Mouse (Mus musculus): Measurements from ENCODE around the gene Cfap157. TPM values are rescaled to one million over a fixed set of nuclear protein-coding genes. Genes with fewer than 3 reads are reported as not detected.
A peak's percentile ranks its signal among the peaks of the same experiment; 100 is the strongest.

The Cfap157 gene
- polyA plus RNA-seq, 1 experiment from 2014 or later: 1.1 TPM

- H3K4me1 ChIP-seq: peaks cover 17% of the 10 kb centered on the region
- peak; percentile 27 for ATAC-seq (ENCODE audit: borderline replicate concordance, extremely low read depth, low FRiP score, low TSS enrichment)
- H3K9ac ChIP-seq: no peak overlapping the region
- H3K36me3 ChIP-seq: peaks cover 10% of the 10 kb centered on the region; the same call in 1 of the 2 replicates
- no peaks in the 10 kb centered on the region for H3K9me3 ChIP-seq
- H3K4me3 ChIP-seq: no peak overlapping the region
- peak overlapping the region; percentile 77 for H3K4me2 ChIP-seq
- H3K27ac ChIP-seq: no peak overlapping the region
- peaks cover 31% of the 10 kb centered on the region for H3K27me3 ChIP-seq
- WGBS: 29% methylated on average over 18 of the region's 18 CpGs
Observed at GRCm38 (mm10) chr2:32742173-32742531, 42.1 kb downstream of the Cfap157 start.

GRCm38 (mm10) chr2:32741273-32742172 lies 42.7 kb downstream of the Cfap157 start:
- Histone ChIP-seq H3K4me3 (peak overlapping the region; percentile 42), H3K4me1 (peaks cover 17% of the 10 kb centered on the region), H3K27me3 (peaks cover 31% of the 10 kb centered on the region), H3K4me2 (peak overlapping the region; percentile 77), H3K36me3 (peaks cover 10% of the 10 kb centered on the region; the same call in 1 of the 2 replicates), H3K9me3 (no peaks in the 10 kb centered on the region), H3K27ac (no peak overlapping the region), H3K9ac (peak overlapping the region; percentile 32; the same call in 1 of the 2 replicates)
- peak; percentile 40 for ATAC-seq (ENCODE audit: borderline replicate concordance, extremely low read depth, low FRiP score, low TSS enrichment)
- WGBS: 7% methylated on average over 54 of the region's 58 CpGs

DNA sequence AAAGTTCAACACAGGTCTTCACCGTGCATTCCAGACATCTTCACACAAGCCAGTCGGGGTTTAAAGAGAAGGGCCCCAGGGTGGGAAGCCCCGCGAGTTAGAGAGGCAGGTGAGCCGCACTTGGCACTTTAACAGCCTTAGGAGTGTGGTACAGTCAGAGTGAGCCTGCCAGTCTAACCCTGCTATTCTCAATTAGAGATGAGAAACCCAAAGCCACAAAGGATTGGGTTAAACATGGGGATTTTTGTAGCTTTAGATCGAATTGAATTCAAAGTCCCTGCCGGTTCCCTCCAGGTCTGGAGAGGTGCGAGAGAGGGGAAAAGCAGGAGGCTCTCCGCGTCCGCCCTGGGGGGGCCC lies 43.3 kb downstream of the Cfap157 start, which contains the start of gene 6330409D20Rik:
TSS of gene 6330409D20Rik (minus strand) at position 101 of the 357 bp plus-strand sequence.
- peaks cover 6% of the 10 kb centered on the region; the same call in 1 of the 2 replicates for H3K36me3 ChIP-seq
- H3K4me3 ChIP-seq: peak within 1 kb of the TSS; percentile 42
- 9% methylated on average over 11 of the region's 11 CpGs for WGBS
- no peaks in the 10 kb centered on the region for H3K9me3 ChIP-seq
- ATAC-seq (ENCODE audit: borderline replicate concordance, extremely low read depth, low FRiP score, low TSS enrichment): no peak
- peak within 1 kb of the TSS; percentile 77 for H3K4me2 ChIP-seq
- no peak within 1 kb of the TSS for H3K27ac ChIP-seq
- peaks cover 20% of the 10 kb centered on the region for H3K4me1 ChIP-seq
- peak within 1 kb of the TSS; percentile 32; the same call in 1 of the 2 replicates for H3K9ac ChIP-seq
- H3K27me3 ChIP-seq: peaks cover 31% of the 10 kb centered on the region

DNA sequence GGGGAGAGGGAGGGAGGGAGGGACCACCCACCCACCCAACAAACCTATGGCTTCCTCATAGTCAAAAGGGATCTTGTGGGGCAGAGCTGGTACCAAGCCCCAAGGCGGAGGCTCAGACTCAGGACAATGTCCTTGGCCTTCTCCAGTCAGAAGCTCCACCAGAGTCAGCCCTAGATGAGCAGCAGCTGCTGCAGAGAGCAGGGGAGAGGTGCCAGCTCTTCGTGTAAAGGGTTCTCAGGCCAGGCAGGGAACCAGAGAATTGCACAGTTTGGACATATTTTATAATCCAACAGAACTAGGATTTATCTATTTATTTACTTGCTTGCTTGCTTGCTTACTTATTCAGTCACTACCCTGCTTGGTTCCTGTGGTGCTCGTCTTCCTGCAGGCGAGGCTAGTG lies 44.9 kb downstream of the Cfap157 start:
- ATAC-seq (ENCODE audit: borderline replicate concordance, extremely low read depth, low FRiP score, low TSS enrichment): no peak
- H3K4me2 ChIP-seq: no peak overlapping the region
- H3K27ac ChIP-seq: no peak overlapping the region
- H3K9me3 ChIP-seq: no peaks in the 10 kb centered on the region
- peaks cover 29% of the 10 kb centered on the region for H3K4me1 ChIP-seq
- peaks cover 31% of the 10 kb centered on the region for H3K27me3 ChIP-seq
- no peak overlapping the region for H3K4me3 ChIP-seq
- H3K36me3 ChIP-seq: no peaks in the 10 kb centered on the region
- H3K9ac ChIP-seq: no peak overlapping the region
- WGBS: 70% methylated on average over 4 of the region's 4 CpGs

DNA sequence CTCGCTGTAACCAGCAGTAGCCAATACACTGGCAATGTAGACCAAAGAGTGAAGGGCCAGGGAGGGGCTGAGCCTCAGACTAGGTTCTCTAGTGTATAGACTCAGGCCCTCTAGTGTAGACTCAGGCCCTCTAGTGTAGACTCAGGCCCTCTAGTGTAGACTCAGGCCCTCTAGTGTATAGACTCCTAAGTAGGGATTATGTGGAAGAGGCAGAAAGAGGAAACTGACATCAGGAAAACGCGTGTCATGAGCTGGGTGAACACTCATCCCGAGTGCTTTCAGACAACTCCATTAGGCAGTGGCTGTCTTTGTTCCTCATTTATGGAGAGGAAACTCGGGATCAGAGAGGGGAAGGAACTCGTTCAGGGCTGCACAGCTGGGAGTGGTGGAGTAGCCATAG lies 47.2 kb downstream of the Cfap157 start:
- no peak overlapping the region for H3K27ac ChIP-seq
- no peak for ATAC-seq (ENCODE audit: borderline replicate concordance, extremely low read depth, low FRiP score, low TSS enrichment)
- H3K9me3 ChIP-seq: no peaks in the 10 kb centered on the region
- H3K4me2 ChIP-seq: no peak overlapping the region
- no peak overlapping the region for H3K9ac ChIP-seq
- H3K4me1 ChIP-seq: peaks cover 33% of the 10 kb centered on the region
- 43% methylated on average over 6 of the region's 6 CpGs for WGBS
- peaks cover 20% of the 10 kb centered on the region for H3K27me3 ChIP-seq
- H3K4me3 ChIP-seq: no peak overlapping the region
- H3K36me3 ChIP-seq: no peaks in the 10 kb centered on the region

DNA sequence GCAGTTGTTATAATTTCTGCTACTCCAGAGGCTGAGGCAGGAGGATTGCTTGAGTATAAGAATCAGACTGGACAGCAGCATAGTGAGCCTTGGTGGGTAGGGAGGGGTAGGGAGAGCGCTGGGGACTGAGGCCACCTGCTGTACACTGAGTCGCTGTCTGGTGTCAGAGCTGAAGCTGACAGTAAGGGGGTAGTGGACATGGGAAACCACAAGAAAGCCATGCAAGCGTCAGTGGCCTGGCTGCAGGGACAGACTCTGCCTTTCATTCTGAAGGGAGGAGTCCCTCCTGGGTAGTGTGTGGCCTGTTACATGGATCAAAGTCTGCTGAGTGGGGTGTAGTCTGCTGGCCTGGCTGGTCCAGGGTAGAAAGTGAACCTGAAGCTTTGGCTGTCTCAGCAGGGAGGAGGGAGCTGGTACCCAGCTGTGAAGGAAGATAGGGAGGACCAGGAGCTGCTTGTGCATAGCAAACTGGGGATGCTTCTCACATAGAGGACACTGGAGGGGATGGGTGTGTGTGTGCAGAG lies 47.9 kb downstream of the Cfap157 start:
- H3K27me3 ChIP-seq: peaks cover 14% of the 10 kb centered on the region
- H3K9me3 ChIP-seq: no peaks in the 10 kb centered on the region
- no peaks in the 10 kb centered on the region for H3K36me3 ChIP-seq
- WGBS: 38% methylated on average over 3 of the region's 3 CpGs
- H3K4me2 ChIP-seq: no peak overlapping the region
- peaks cover 31% of the 10 kb centered on the region for H3K4me1 ChIP-seq
- H3K4me3 ChIP-seq: no peak overlapping the region
- no peak for ATAC-seq (ENCODE audit: borderline replicate concordance, extremely low read depth, low FRiP score, low TSS enrichment)
- no peak overlapping the region for H3K9ac ChIP-seq
- H3K27ac ChIP-seq: 0 out of 2 replicates have a peak overlapping the region, but pooled peaks have one; percentile 69

GRCm38 (mm10) chr2:32734933-32735332 lies 49.3 kb downstream of the Cfap157 start:
- Histone ChIP-seq H3K27me3 (no peaks in the 10 kb centered on the region), H3K4me2 (peak overlapping the region; percentile 28; the same call in 1 of the 2 replicates), H3K4me1 (peaks cover 34% of the 10 kb centered on the region), H3K9me3 (no peaks in the 10 kb centered on the region), H3K9ac (no peak overlapping the region), H3K27ac (peak overlapping the region; percentile 69), H3K36me3 (no peaks in the 10 kb centered on the region), H3K4me3 (no peak overlapping the region)
- ATAC-seq (ENCODE audit: borderline replicate concordance, extremely low read depth, low FRiP score, low TSS enrichment): peak; percentile 49
- 36% methylated on average over 4 of the region's 4 CpGs for WGBS

- no peaks in the 10 kb centered on the region for H3K36me3 ChIP-seq
- ATAC-seq (ENCODE audit: borderline replicate concordance, extremely low read depth, low FRiP score, low TSS enrichment): 0 out of 2 replicates have a peak, but pooled peaks have one; percentile 17
- H3K4me2 ChIP-seq: 0 out of 2 replicates have a peak overlapping the region, but pooled peaks have one; percentile 28
- no peaks in the 10 kb centered on the region for H3K9me3 ChIP-seq
- no peak overlapping the region for H3K4me3 ChIP-seq
- peak overlapping the region; percentile 69 for H3K27ac ChIP-seq
- H3K27me3 ChIP-seq: no peaks in the 10 kb centered on the region
- WGBS: 31% methylated on average over 4 of the region's 4 CpGs
- no peak overlapping the region for H3K9ac ChIP-seq
- H3K4me1 ChIP-seq: peaks cover 34% of the 10 kb centered on the region
Observed at GRCm38 (mm10) chr2:32734480-32734879, 49.7 kb downstream of the Cfap157 start.

- peaks cover 36% of the 10 kb centered on the region for H3K4me1 ChIP-seq
- H3K9ac ChIP-seq: no peak overlapping the region
- H3K4me2 ChIP-seq: no peak overlapping the region
- no peaks in the 10 kb centered on the region for H3K27me3 ChIP-seq
- no peaks in the 10 kb centered on the region for H3K36me3 ChIP-seq
- WGBS: 70% methylated on average over 6 of the region's 6 CpGs
- no peaks in the 10 kb centered on the region for H3K9me3 ChIP-seq
- H3K27ac ChIP-seq: no peak overlapping the region
- no peak for ATAC-seq (ENCODE audit: borderline replicate concordance, extremely low read depth, low FRiP score, low TSS enrichment)
- no peak overlapping the region for H3K4me3 ChIP-seq
Observed at GRCm38 (mm10) chr2:32732695-32733094, 51.5 kb downstream of the Cfap157 start.

GRCm38 (mm10) chr2:32731911-32732310 lies 52.3 kb downstream of the Cfap157 start:
- no peaks in the 10 kb centered on the region for H3K27me3 ChIP-seq
- H3K4me1 ChIP-seq: peaks cover 42% of the 10 kb centered on the region
- no peaks in the 10 kb centered on the region for H3K9me3 ChIP-seq
- H3K9ac ChIP-seq: no peak overlapping the region
- peak overlapping the region; percentile 7; the same call in 1 of the 2 replicates for H3K4me2 ChIP-seq
- no peak overlapping the region for H3K4me3 ChIP-seq
- WGBS: 59% methylated on average over 4 of the region's 4 CpGs
- H3K36me3 ChIP-seq: no peaks in the 10 kb centered on the region
- H3K27ac ChIP-seq: peak overlapping the region; percentile 54
- no peak for ATAC-seq (ENCODE audit: borderline replicate concordance, extremely low read depth, low FRiP score, low TSS enrichment)

DNA sequence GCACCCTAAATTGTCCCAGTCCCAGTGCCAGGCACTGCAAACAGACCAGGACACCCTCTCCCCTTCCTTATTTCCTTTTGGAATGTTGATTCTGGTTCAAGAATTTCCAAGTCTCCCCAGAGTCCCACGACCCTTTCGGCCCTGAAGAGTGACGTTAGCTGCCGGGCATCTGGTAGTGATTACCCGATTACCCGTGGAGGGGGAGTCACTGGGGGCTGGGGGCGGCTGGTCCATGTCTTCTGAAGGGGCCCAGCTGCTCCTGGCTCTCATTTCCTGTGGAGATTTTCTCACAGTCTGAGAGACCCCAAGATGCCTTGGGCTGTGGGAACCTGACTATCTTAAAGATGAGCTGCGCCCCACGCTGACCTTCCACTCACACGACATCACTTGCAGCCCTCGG lies 53.4 kb downstream of the Cfap157 start:
- H3K9me3 ChIP-seq: no peaks in the 10 kb centered on the region
- 14% methylated on average over 11 of the region's 11 CpGs for WGBS
- peak; percentile 16; the same call in 1 of the 2 replicates for ATAC-seq (ENCODE audit: borderline replicate concordance, extremely low read depth, low FRiP score, low TSS enrichment)
- H3K4me2 ChIP-seq: peak overlapping the region; percentile 61
- peak overlapping the region; percentile 2; the same call in 1 of the 2 replicates for H3K4me3 ChIP-seq
- peak overlapping the region; percentile 54 for H3K27ac ChIP-seq
- no peaks in the 10 kb centered on the region for H3K36me3 ChIP-seq
- no peaks in the 10 kb centered on the region for H3K27me3 ChIP-seq
- H3K9ac ChIP-seq: no peak overlapping the region
- peaks cover 39% of the 10 kb centered on the region for H3K4me1 ChIP-seq

GRCm38 (mm10) chr2:32729547-32729946 lies 54.7 kb downstream of the Cfap157 start:
- Histone ChIP-seq H3K27me3 (no peaks in the 10 kb centered on the region), H3K36me3 (no peaks in the 10 kb centered on the region), H3K4me2 (peak overlapping the region; percentile 61), H3K4me1 (peaks cover 40% of the 10 kb centered on the region), H3K27ac (peak overlapping the region; percentile 54; the same call in 1 of the 2 replicates), H3K9me3 (no peaks in the 10 kb centered on the region), H3K4me3 (peak overlapping the region; percentile 47), H3K9ac (no peak overlapping the region)
- ATAC-seq (ENCODE audit: borderline replicate concordance, extremely low read depth, low FRiP score, low TSS enrichment): no peak
- whole genome bisulfite sequencing: 67% methylated on average over 4 of the region's 4 CpGs
